Mouse (Mus musculus): ENCODE measurements around the gene Gxylt1. TPM values are rescaled to one million over a fixed set of nuclear protein-coding genes. Genes with fewer than 3 reads are reported as not detected.
"Not testable (repeated sequence)": the region's sequence is repeated elsewhere in the genome, so short reads cannot be mapped to it uniquely, and the experiment has no call there.

The Gxylt1 gene
- polyA plus RNA-seq, 1 experiment: 9.3 TPM

- TF ChIP-seq CTCF (IDR thresholded peaks at IDR 0.05; ENCODE audit: borderline replicate concordance, insufficient read depth, low read depth, low read length): peak; percentile 44; the same call in 1 of the 2 replicates
- no peak for TF ChIP-seq POLR2A (IDR thresholded peaks at IDR 0.05; ENCODE audit: borderline replicate concordance, insufficient read depth, low read length)
- H3K4me3 ChIP-seq (replicated peaks; ENCODE audit: insufficient read depth, low read depth, low read length): no peak overlapping the region
- H3K27me3 ChIP-seq (ENCODE audit: control insufficient read depth, insufficient read depth, low read length): no peaks in the 10 kb centered on the region
- H3K4me1 ChIP-seq (ENCODE audit: control insufficient read depth, insufficient read depth, low read length): peaks cover 5% of the 10 kb centered on the region
- 49% methylated on average over 5 of the region's 5 CpGs for WGBS
- DNase-seq: no peak
- no peak overlapping the region for H3K27ac ChIP-seq (ENCODE audit: insufficient read depth, low read length)
Measured at GRCm38 (mm10) chr15:93262818-93263217, 12.2 kb downstream of the Gxylt1 start.

- no peaks in the 10 kb centered on the region for H3K27me3 ChIP-seq (ENCODE audit: control insufficient read depth, insufficient read depth, low read length)
- H3K27ac ChIP-seq (ENCODE audit: insufficient read depth, low read length): no peak overlapping the region
- WGBS: 92% methylated on average over 5 of the region's 5 CpGs
- H3K4me1 ChIP-seq (ENCODE audit: control insufficient read depth, insufficient read depth, low read length): peaks cover 5% of the 10 kb centered on the region
- DNase-seq: no peak
- TF ChIP-seq CTCF (IDR thresholded peaks at IDR 0.05; ENCODE audit: borderline replicate concordance, insufficient read depth, low read depth, low read length) (no peak), POLR2A (IDR thresholded peaks at IDR 0.05; ENCODE audit: borderline replicate concordance, insufficient read depth, low read length) (no peak)
- no peak overlapping the region for H3K4me3 ChIP-seq (replicated peaks; ENCODE audit: insufficient read depth, low read depth, low read length)
Measured at GRCm38 (mm10) chr15:93262274-93262673, 12.7 kb downstream of the Gxylt1 start.

- WGBS: 59% methylated on average over 8 of the region's 8 CpGs
- Histone ChIP-seq H3K4me1 (ENCODE audit: control insufficient read depth, insufficient read depth, low read length) (no peaks in the 10 kb centered on the region), H3K27ac (ENCODE audit: insufficient read depth, low read length) (no peak overlapping the region), H3K27me3 (ENCODE audit: control insufficient read depth, insufficient read depth, low read length) (no peaks in the 10 kb centered on the region), H3K4me3 (replicated peaks; ENCODE audit: insufficient read depth, low read depth, low read length) (no peak overlapping the region)
- no peak for DNase-seq
- TF ChIP-seq POLR2A (IDR thresholded peaks at IDR 0.05; ENCODE audit: borderline replicate concordance, insufficient read depth, low read length) (no peak), CTCF (IDR thresholded peaks at IDR 0.05; ENCODE audit: borderline replicate concordance, insufficient read depth, low read depth, low read length) (no peak)
Measured at GRCm38 (mm10) chr15:93259933-93260332, 15.0 kb downstream of the Gxylt1 start.

- Histone ChIP-seq H3K4me3 (replicated peaks; ENCODE audit: insufficient read depth, low read depth, low read length) (no peak overlapping the region), H3K4me1 (ENCODE audit: control insufficient read depth, insufficient read depth, low read length) (no peaks in the 10 kb centered on the region), H3K27me3 (ENCODE audit: control insufficient read depth, insufficient read depth, low read length) (no peaks in the 10 kb centered on the region), H3K27ac (ENCODE audit: insufficient read depth, low read length) (no peak overlapping the region)
- DNase-seq: no peak
- WGBS: 92% methylated on average over 10 of the region's 10 CpGs
- TF ChIP-seq CTCF (IDR thresholded peaks at IDR 0.05; ENCODE audit: borderline replicate concordance, insufficient read depth, low read depth, low read length) (no peak), POLR2A (IDR thresholded peaks at IDR 0.05; ENCODE audit: borderline replicate concordance, insufficient read depth, low read length) (no peak)
Measured at GRCm38 (mm10) chr15:93255295-93255694, 19.7 kb downstream of the Gxylt1 start.

GRCm38 (mm10) chr15:93253172-93253571 is 21.8 kb downstream of the Gxylt1 start:
- Histone ChIP-seq H3K27me3 (ENCODE audit: control insufficient read depth, insufficient read depth, low read length) (no peaks in the 10 kb centered on the region), H3K27ac (ENCODE audit: insufficient read depth, low read length) (no peak overlapping the region), H3K4me3 (replicated peaks; ENCODE audit: insufficient read depth, low read depth, low read length) (no peak overlapping the region), H3K4me1 (ENCODE audit: control insufficient read depth, insufficient read depth, low read length) (peaks cover 4% of the 10 kb centered on the region)
- DNase-seq: no peak
- 84% methylated on average over 8 of the region's 8 CpGs for WGBS
- TF ChIP-seq POLR2A (IDR thresholded peaks at IDR 0.05; ENCODE audit: borderline replicate concordance, insufficient read depth, low read length) (no peak), CTCF (IDR thresholded peaks at IDR 0.05; ENCODE audit: borderline replicate concordance, insufficient read depth, low read depth, low read length) (no peak)

GRCm38 (mm10) chr15:93252396-93252795 is 22.6 kb downstream of the Gxylt1 start:
- no peaks in the 10 kb centered on the region for H3K27me3 ChIP-seq (ENCODE audit: control insufficient read depth, insufficient read depth, low read length)
- WGBS: 95% methylated on average over 6 of the region's 6 CpGs
- no peak overlapping the region for H3K27ac ChIP-seq (ENCODE audit: insufficient read depth, low read length)
- H3K4me3 ChIP-seq (replicated peaks; ENCODE audit: insufficient read depth, low read depth, low read length): no peak overlapping the region
- no peak for DNase-seq
- peaks cover 4% of the 10 kb centered on the region for H3K4me1 ChIP-seq (ENCODE audit: control insufficient read depth, insufficient read depth, low read length)
- no peak for TF ChIP-seq CTCF (IDR thresholded peaks at IDR 0.05; ENCODE audit: borderline replicate concordance, insufficient read depth, low read depth, low read length)
- TF ChIP-seq POLR2A (IDR thresholded peaks at IDR 0.05; ENCODE audit: borderline replicate concordance, insufficient read depth, low read length): no peak

GRCm38 (mm10) chr15:93251553-93252250 is 23.3 kb downstream of the Gxylt1 start:
- peak in 1 of 2 experiments; percentile 12 for DNase-seq
- TF ChIP-seq CTCF (IDR thresholded peaks at IDR 0.05; ENCODE audit: borderline replicate concordance, insufficient read depth, low read depth, low read length) (peak; percentile 16; the same call in 1 of the 2 replicates), POLR2A (IDR thresholded peaks at IDR 0.05; ENCODE audit: borderline replicate concordance, insufficient read depth, low read length) (no peak)
- no peak overlapping the region for H3K4me3 ChIP-seq (replicated peaks; ENCODE audit: insufficient read depth, low read depth, low read length)
- H3K27me3 ChIP-seq (ENCODE audit: control insufficient read depth, insufficient read depth, low read length): no peaks in the 10 kb centered on the region
- peaks cover 4% of the 10 kb centered on the region for H3K4me1 ChIP-seq (ENCODE audit: control insufficient read depth, insufficient read depth, low read length)
- no peak overlapping the region for H3K27ac ChIP-seq (ENCODE audit: insufficient read depth, low read length)
- WGBS: 58% methylated on average over 13 of the region's 13 CpGs

- no peak overlapping the region for H3K4me3 ChIP-seq (replicated peaks; ENCODE audit: insufficient read depth, low read depth, low read length)
- H3K27me3 ChIP-seq (ENCODE audit: control insufficient read depth, insufficient read depth, low read length): no peaks in the 10 kb centered on the region
- no peak for DNase-seq
- no peaks in the 10 kb centered on the region for H3K4me1 ChIP-seq (ENCODE audit: control insufficient read depth, insufficient read depth, low read length)
- WGBS: 53% methylated on average over 10 of the region's 10 CpGs
- H3K27ac ChIP-seq (ENCODE audit: insufficient read depth, low read length): no peak overlapping the region
- TF ChIP-seq POLR2A (IDR thresholded peaks at IDR 0.05; ENCODE audit: borderline replicate concordance, insufficient read depth, low read length) (no peak), CTCF (IDR thresholded peaks at IDR 0.05; ENCODE audit: borderline replicate concordance, insufficient read depth, low read depth, low read length) (no peak)
Measured at GRCm38 (mm10) chr15:93243202-93243601, 31.8 kb downstream of the Gxylt1 start.

GRCm38 (mm10) chr15:93236456-93236855 is 38.5 kb downstream of the Gxylt1 start:
- not testable (repeated sequence) for DNase-seq; H3K27ac ChIP-seq (ENCODE audit: insufficient read depth, low read length); H3K4me1 ChIP-seq (ENCODE audit: control insufficient read depth, insufficient read depth, low read length); H3K4me3 ChIP-seq (replicated peaks; ENCODE audit: insufficient read depth, low read depth, low read length); H3K27me3 ChIP-seq (ENCODE audit: control insufficient read depth, insufficient read depth, low read length)
- 90% methylated on average over 10 of the region's 10 CpGs for WGBS

Measured in cerebellum, adult 2 months (tissue).